Mouse (Mus musculus) E14TG2a.4 (cell line): Measurements from ENCODE around the gene Scd2.

ENCODE experiments used
- CTCF ChIP-seq: conservative IDR thresholded peaks from 2 replicates; pipeline ENCODE4 v1.5.1; 2014; ENCODE audit warnings: low read length
- NANOG ChIP-seq: IDR thresholded peaks from 2 replicates; pipeline ENCODE4 v1.6.1; 2014; ENCODE audit warnings: borderline replicate concordance, low read length, mixed read lengths
- POU5F1 ChIP-seq: IDR thresholded peaks from 2 replicates; pipeline ENCODE4 v1.6.1; 2014; ENCODE audit warnings: low read length, borderline replicate concordance

DNA sequence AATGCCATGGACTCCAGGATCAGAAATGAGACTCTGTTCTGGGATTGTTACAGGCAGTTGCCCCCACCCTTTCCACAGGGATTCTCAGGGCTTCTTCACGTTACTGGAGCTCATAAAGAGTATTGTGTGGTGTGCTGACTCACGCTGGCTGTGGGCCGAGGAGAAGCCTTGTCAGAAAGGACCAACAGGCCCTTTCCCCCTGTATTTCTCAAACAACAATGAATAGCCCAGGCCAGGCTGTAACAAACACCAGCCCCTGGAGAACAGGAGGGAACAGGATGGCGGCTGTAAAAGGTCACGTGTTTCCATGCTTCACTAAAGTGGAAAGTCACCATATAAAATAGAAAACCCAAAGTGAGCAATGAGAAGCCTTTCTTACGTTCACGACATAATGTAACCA lies 28.2 kb upstream of the Scd2 start:
- TF ChIP-seq CTCF = no peak
- TF ChIP-seq NANOG = no peak
- TF ChIP-seq POU5F1 = no peak
